Mouse (Mus musculus): ENCODE data around the gene Fam114a2. TPM values are rescaled to one million over a fixed set of nuclear protein-coding genes. Genes with fewer than 3 reads are reported as not detected.

The Fam114a2 gene
- polyA plus RNA-seq, 1 experiment, result 0.27 TPM

GRCm38 (mm10) chr11:57497701-57498100 lies 20.7 kb downstream of the Fam114a2 start:
- Histone ChIP-seq H3K4me1 (ENCODE audit: control insufficient read depth) (peaks cover 19% of the 10 kb centered on the region), H3K36me3 (ENCODE audit: control insufficient read depth) (peaks cover 75% of the 10 kb centered on the region), H3K27me3 (ENCODE audit: control insufficient read depth) (no peaks in the 10 kb centered on the region), H3K9me3 (ENCODE audit: control insufficient read depth, low read length) (no peaks in the 10 kb centered on the region), H3K4me3 (replicated peaks) (no peak overlapping the region)
- TF ChIP-seq GATA1 (IDR thresholded peaks at IDR 0.05; ENCODE audit: low read length) (no peak), TAL1 (IDR thresholded peaks at IDR 0.05; ENCODE audit: low read length) (no peak)

DNA sequence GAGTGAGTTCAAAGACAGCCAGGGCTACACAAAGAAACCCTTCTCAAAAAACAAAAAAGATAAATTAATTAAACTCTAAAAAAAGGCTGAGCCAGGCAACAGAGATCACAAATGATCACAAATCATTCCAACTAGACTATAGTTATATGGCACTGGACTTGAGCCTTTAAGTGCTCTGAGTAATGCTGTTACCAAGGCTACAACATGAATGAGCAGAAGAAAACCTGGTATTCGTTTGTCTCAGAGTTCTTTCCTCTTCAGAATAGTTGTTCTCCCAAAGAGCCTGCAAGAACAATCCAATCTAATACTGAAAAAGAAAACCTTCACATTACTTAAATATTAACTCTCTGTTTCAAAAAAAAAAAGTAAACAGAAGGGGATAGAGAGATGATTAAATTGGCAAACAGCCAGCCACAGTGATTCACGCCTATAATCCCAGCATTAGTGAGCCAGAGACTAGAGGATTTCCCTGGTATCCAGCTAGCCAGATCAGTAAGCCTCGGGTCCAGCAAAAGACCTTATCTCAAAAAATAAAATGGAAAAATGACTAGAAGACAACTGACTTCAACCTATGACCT lies 21.9 kb downstream of the Fam114a2 start:
- H3K27me3 ChIP-seq (ENCODE audit: control insufficient read depth), result no peaks in the 10 kb centered on the region
- no peaks in the 10 kb centered on the region for H3K9me3 ChIP-seq (ENCODE audit: control insufficient read depth, low read length)
- H3K4me1 ChIP-seq (ENCODE audit: control insufficient read depth), result peaks cover 10% of the 10 kb centered on the region
- H3K4me3 ChIP-seq (replicated peaks), result no peak overlapping the region
- peaks cover 76% of the 10 kb centered on the region for H3K36me3 ChIP-seq (ENCODE audit: control insufficient read depth)
- TF ChIP-seq GATA1 (IDR thresholded peaks at IDR 0.05; ENCODE audit: low read length) (no peak), TAL1 (IDR thresholded peaks at IDR 0.05; ENCODE audit: low read length) (no peak)

- Histone ChIP-seq H3K27me3 (ENCODE audit: control insufficient read depth) (no peaks in the 10 kb centered on the region), H3K36me3 (ENCODE audit: control insufficient read depth) (peaks cover 68% of the 10 kb centered on the region), H3K9me3 (ENCODE audit: control insufficient read depth, low read length) (no peaks in the 10 kb centered on the region), H3K4me3 (replicated peaks) (no peak overlapping the region), H3K4me1 (ENCODE audit: control insufficient read depth) (peaks cover 8% of the 10 kb centered on the region; the same call in 1 of the 2 replicates)
- TF ChIP-seq GATA1 (IDR thresholded peaks at IDR 0.05; ENCODE audit: low read length) (no peak), TAL1 (IDR thresholded peaks at IDR 0.05; ENCODE audit: low read length) (no peak)
Observed at GRCm38 (mm10) chr11:57488436-57488835, 30.0 kb downstream of the Fam114a2 start.

GRCm38 (mm10) chr11:57478077-57478476 lies 40.3 kb downstream of the Fam114a2 start:
- H3K4me1 ChIP-seq (ENCODE audit: control insufficient read depth), result no peaks in the 10 kb centered on the region
- TF ChIP-seq TAL1 (IDR thresholded peaks at IDR 0.05; ENCODE audit: low read length) (no peak), GATA1 (IDR thresholded peaks at IDR 0.05; ENCODE audit: low read length) (no peak)
- H3K9me3 ChIP-seq (ENCODE audit: control insufficient read depth, low read length), result peaks cover 2% of the 10 kb centered on the region; the same call in 1 of the 2 replicates
- H3K4me3 ChIP-seq (replicated peaks), result no peak overlapping the region
- H3K27me3 ChIP-seq (ENCODE audit: control insufficient read depth), result no peaks in the 10 kb centered on the region
- peaks cover 17% of the 10 kb centered on the region for H3K36me3 ChIP-seq (ENCODE audit: control insufficient read depth)

DNA sequence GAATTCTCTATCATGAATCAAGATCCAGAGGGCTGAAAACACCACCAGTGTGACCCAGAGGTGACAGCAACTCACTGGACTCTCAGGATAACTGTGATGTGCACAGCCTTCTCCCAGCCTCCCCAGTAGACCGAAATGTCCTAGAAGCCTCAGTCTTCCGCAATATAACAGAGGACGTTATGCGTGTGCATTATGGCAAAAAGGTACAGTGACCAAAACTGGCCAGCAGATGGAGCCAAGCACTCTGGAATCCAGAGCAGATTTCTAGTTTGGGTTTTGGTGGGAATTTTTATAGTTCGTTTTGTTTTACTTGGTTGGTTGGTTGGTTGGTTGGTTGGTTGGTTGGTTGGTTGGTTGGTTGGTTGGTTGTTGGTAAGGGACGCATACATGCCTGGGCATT lies 43.3 kb downstream of the Fam114a2 start:
- Histone ChIP-seq H3K4me1 (ENCODE audit: control insufficient read depth) (no peaks in the 10 kb centered on the region), H3K36me3 (ENCODE audit: control insufficient read depth) (no peaks in the 10 kb centered on the region), H3K9me3 (ENCODE audit: control insufficient read depth, low read length) (0 out of 2 replicates have a peak, but pooled peaks cover 2% of the 10 kb centered on the region), H3K4me3 (replicated peaks) (no peak overlapping the region), H3K27me3 (ENCODE audit: control insufficient read depth) (no peaks in the 10 kb centered on the region)
- TF ChIP-seq GATA1 (IDR thresholded peaks at IDR 0.05; ENCODE audit: low read length), result no peak
- no peak for TF ChIP-seq TAL1 (IDR thresholded peaks at IDR 0.05; ENCODE audit: low read length)

GRCm38 (mm10) chr11:57474296-57474941 lies 44.0 kb downstream of the Fam114a2 start:
- no peaks in the 10 kb centered on the region for H3K36me3 ChIP-seq (ENCODE audit: control insufficient read depth)
- TF ChIP-seq TAL1 (IDR thresholded peaks at IDR 0.05; ENCODE audit: low read length) (no peak), GATA1 (IDR thresholded peaks at IDR 0.05; ENCODE audit: low read length) (no peak)
- no peaks in the 10 kb centered on the region for H3K27me3 ChIP-seq (ENCODE audit: control insufficient read depth)
- H3K4me1 ChIP-seq (ENCODE audit: control insufficient read depth), result no peaks in the 10 kb centered on the region
- H3K9me3 ChIP-seq (ENCODE audit: control insufficient read depth, low read length), result no peaks in the 10 kb centered on the region
- H3K4me3 ChIP-seq (replicated peaks), result no peak overlapping the region

GRCm38 (mm10) chr11:57470979-57471378 lies 47.4 kb downstream of the Fam114a2 start:
- no peaks in the 10 kb centered on the region for H3K27me3 ChIP-seq (ENCODE audit: control insufficient read depth)
- no peaks in the 10 kb centered on the region for H3K36me3 ChIP-seq (ENCODE audit: control insufficient read depth)
- H3K4me1 ChIP-seq (ENCODE audit: control insufficient read depth), result no peaks in the 10 kb centered on the region; the same call in 1 of the 2 replicates
- H3K9me3 ChIP-seq (ENCODE audit: control insufficient read depth, low read length), result no peaks in the 10 kb centered on the region
- no peak overlapping the region for H3K4me3 ChIP-seq (replicated peaks)
- TF ChIP-seq TAL1 (IDR thresholded peaks at IDR 0.05; ENCODE audit: low read length) (no peak), GATA1 (IDR thresholded peaks at IDR 0.05; ENCODE audit: low read length) (no peak)

- Histone ChIP-seq H3K36me3 (ENCODE audit: control insufficient read depth) (no peaks in the 10 kb centered on the region), H3K27me3 (ENCODE audit: control insufficient read depth) (no peaks in the 10 kb centered on the region), H3K9me3 (ENCODE audit: control insufficient read depth, low read length) (no peaks in the 10 kb centered on the region), H3K4me3 (replicated peaks) (no peak overlapping the region), H3K4me1 (ENCODE audit: control insufficient read depth) (no peaks in the 10 kb centered on the region; the same call in 1 of the 2 replicates)
- TF ChIP-seq TAL1 (IDR thresholded peaks at IDR 0.05; ENCODE audit: low read length) (no peak), GATA1 (IDR thresholded peaks at IDR 0.05; ENCODE audit: low read length) (no peak)
Observed at GRCm38 (mm10) chr11:57470056-57470455, 48.4 kb downstream of the Fam114a2 start.

DNA sequence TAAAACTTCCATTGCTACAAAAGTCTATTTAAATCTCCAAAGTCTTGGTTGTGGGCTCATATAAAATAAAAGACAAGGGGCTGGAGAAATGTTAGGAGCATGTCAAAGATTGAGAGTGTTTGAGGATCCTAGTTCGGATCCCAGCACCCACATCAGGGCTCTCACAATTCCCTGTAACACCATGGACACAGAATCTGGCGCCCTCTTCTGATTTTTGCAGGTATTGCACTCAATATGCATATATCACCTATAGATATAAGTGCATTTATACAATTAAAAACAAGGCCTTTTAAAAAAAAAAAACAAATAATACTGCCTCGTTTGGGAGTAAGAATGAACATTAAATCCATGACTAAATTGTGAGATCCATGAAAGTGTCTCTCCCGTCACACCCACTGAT lies 49.7 kb downstream of the Fam114a2 start:
- no peak overlapping the region for H3K4me3 ChIP-seq (replicated peaks)
- H3K36me3 ChIP-seq (ENCODE audit: control insufficient read depth), result no peaks in the 10 kb centered on the region
- no peaks in the 10 kb centered on the region for H3K27me3 ChIP-seq (ENCODE audit: control insufficient read depth)
- H3K9me3 ChIP-seq (ENCODE audit: control insufficient read depth, low read length), result no peaks in the 10 kb centered on the region
- TF ChIP-seq GATA1 (IDR thresholded peaks at IDR 0.05; ENCODE audit: low read length) (no peak), TAL1 (IDR thresholded peaks at IDR 0.05; ENCODE audit: low read length) (no peak)
- H3K4me1 ChIP-seq (ENCODE audit: control insufficient read depth), result no peaks in the 10 kb centered on the region; the same call in 1 of the 2 replicates
